Mouse (Mus musculus) erythroblast, embryonic 14.5 days (primary cell): Measurements from ENCODE around the gene Mymk.

Experiments used
- GATA1 ChIP-seq: IDR thresholded peaks from 2 replicates; pipeline ENCODE4 v1.6.1; 2012; ENCODE audit warnings: low read length, inconsistent platforms, mixed read lengths
- TAL1 ChIP-seq: IDR thresholded peaks from 3 replicates; pipeline ENCODE4 v1.6.1; 2012; ENCODE audit warnings: low read length, inconsistent platforms, mixed read lengths

DNA sequence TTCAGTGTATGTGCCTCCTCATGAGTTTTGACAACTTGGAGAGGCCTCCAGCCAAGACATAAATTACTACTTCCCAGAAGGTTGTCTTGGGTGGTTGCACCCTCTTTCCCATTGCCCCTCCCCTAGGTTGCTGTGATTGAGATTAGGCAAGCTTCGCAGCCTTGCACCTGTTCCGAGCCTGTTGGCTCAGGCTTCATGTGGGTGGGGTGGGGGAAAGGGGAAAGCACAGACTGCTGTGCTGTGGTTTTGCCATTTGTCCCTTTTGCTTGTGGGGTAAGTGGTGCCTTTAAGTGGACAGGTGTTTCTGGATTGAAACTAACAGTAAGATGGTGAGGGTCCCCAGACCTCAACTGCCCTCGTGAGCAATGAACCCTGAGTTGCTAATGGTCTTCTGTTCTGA, 36.0 kb downstream of the Mymk start:
- TF ChIP-seq GATA1 (no peak), TAL1 (no peak)
